Mouse (Mus musculus): ENCODE measurements around the gene Dab1. TPM values are rescaled to one million over a fixed set of nuclear protein-coding genes. Genes with fewer than 3 reads are reported as not detected.

Gene Dab1
- polyA plus RNA-seq, 1 experiment from 2014 or later, result 41.6 TPM

- 54% methylated on average over 10 of the region's 10 CpGs for WGBS
- Histone ChIP-seq H3K4me1 (replicated peaks) (no peaks in the 10 kb centered on the region), H3K4me2 (replicated peaks) (no peak overlapping the region), H3K27ac (no peak overlapping the region), H3K36me3 (no peaks in the 10 kb centered on the region), H3K9me3 (no peaks in the 10 kb centered on the region), H3K9ac (no peak overlapping the region), H3K4me3 (replicated peaks) (no peak overlapping the region), H3K27me3 (replicated peaks) (no peaks in the 10 kb centered on the region)
- no peak for ATAC-seq
Observed at GRCm38 (mm10) chr4:104071296-104071695, 452.1 kb downstream of the Dab1 start.

- 79% methylated on average over 7 of the region's 7 CpGs for WGBS
Observed at GRCm38 (mm10) chr4:104073920-104074459, 454.8 kb downstream of the Dab1 start.

GRCm38 (mm10) chr4:104077771-104078170 is 458.6 kb downstream of the Dab1 start:
- WGBS, result 86% methylated on average over 1 of the region's 1 CpGs
- no peaks in the 10 kb centered on the region for H3K9me3 ChIP-seq
- ATAC-seq, result no peak
- no peak overlapping the region for H3K27ac ChIP-seq
- H3K4me1 ChIP-seq (replicated peaks), result no peaks in the 10 kb centered on the region
- no peaks in the 10 kb centered on the region for H3K27me3 ChIP-seq (replicated peaks)
- no peak overlapping the region for H3K4me2 ChIP-seq (replicated peaks)
- no peak overlapping the region for H3K4me3 ChIP-seq (replicated peaks)
- no peaks in the 10 kb centered on the region for H3K36me3 ChIP-seq
- H3K9ac ChIP-seq, result no peak overlapping the region

More at GRCm38 (mm10) chr4:104073920-104074459, 454.8 kb downstream of the Dab1 start:
- no peak overlapping the region for H3K4me2 ChIP-seq (replicated peaks)
- H3K27ac ChIP-seq, result no peak overlapping the region
- H3K36me3 ChIP-seq, result no peaks in the 10 kb centered on the region
- no peak for ATAC-seq
- H3K4me3 ChIP-seq (replicated peaks), result no peak overlapping the region
- no peaks in the 10 kb centered on the region for H3K27me3 ChIP-seq (replicated peaks)
- H3K9ac ChIP-seq, result no peak overlapping the region
- no peaks in the 10 kb centered on the region for H3K9me3 ChIP-seq
- no peaks in the 10 kb centered on the region for H3K4me1 ChIP-seq (replicated peaks)

- no peak overlapping the region for H3K4me3 ChIP-seq (replicated peaks)
- WGBS, result 23% methylated on average over 6 of the region's 6 CpGs
- no peak for ATAC-seq
- no peak overlapping the region for H3K9ac ChIP-seq
- H3K27me3 ChIP-seq (replicated peaks), result no peaks in the 10 kb centered on the region
- H3K36me3 ChIP-seq, result no peaks in the 10 kb centered on the region
- no peak overlapping the region for H3K27ac ChIP-seq
- no peak overlapping the region for H3K4me2 ChIP-seq (replicated peaks)
- H3K9me3 ChIP-seq, result no peaks in the 10 kb centered on the region
- H3K4me1 ChIP-seq (replicated peaks), result no peaks in the 10 kb centered on the region
Observed at GRCm38 (mm10) chr4:104106299-104106698, 487.1 kb downstream of the Dab1 start.

- Histone ChIP-seq H3K4me3 (replicated peaks) (no peak overlapping the region), H3K9me3 (no peaks in the 10 kb centered on the region), H3K36me3 (no peaks in the 10 kb centered on the region), H3K27me3 (replicated peaks) (no peaks in the 10 kb centered on the region), H3K4me2 (replicated peaks) (no peak overlapping the region), H3K4me1 (replicated peaks) (no peaks in the 10 kb centered on the region), H3K9ac (no peak overlapping the region), H3K27ac (no peak overlapping the region)
- ATAC-seq, result no peak
Observed at GRCm38 (mm10) chr4:104111614-104112013, 492.5 kb downstream of the Dab1 start.

GRCm38 (mm10) chr4:104113209-104114005 is 494.2 kb downstream of the Dab1 start:
- no peaks in the 10 kb centered on the region for H3K36me3 ChIP-seq

GRCm38 (mm10) chr4:104114006-104114361 is 494.8 kb downstream of the Dab1 start:
- Histone ChIP-seq H3K4me3 (replicated peaks) (no peak overlapping the region), H3K4me1 (replicated peaks) (no peaks in the 10 kb centered on the region), H3K27me3 (replicated peaks) (no peaks in the 10 kb centered on the region), H3K9me3 (no peaks in the 10 kb centered on the region), H3K36me3 (no peaks in the 10 kb centered on the region), H3K4me2 (replicated peaks) (no peak overlapping the region), H3K27ac (no peak overlapping the region), H3K9ac (no peak overlapping the region)
- WGBS, result 85% methylated on average over 6 of the region's 6 CpGs
- ATAC-seq, result no peak

More at GRCm38 (mm10) chr4:104113209-104114005, 494.2 kb downstream of the Dab1 start:
- Histone ChIP-seq H3K4me2 (replicated peaks) (no peak overlapping the region), H3K9ac (no peak overlapping the region), H3K9me3 (no peaks in the 10 kb centered on the region), H3K27me3 (replicated peaks) (no peaks in the 10 kb centered on the region), H3K4me1 (replicated peaks) (no peaks in the 10 kb centered on the region), H3K27ac (no peak overlapping the region), H3K4me3 (replicated peaks) (no peak overlapping the region)
- WGBS, result 84% methylated on average over 13 of the region's 13 CpGs
- ATAC-seq, result no peak

GRCm38 (mm10) chr4:104120108-104120507 is 500.9 kb downstream of the Dab1 start:
- Histone ChIP-seq H3K9ac (no peak overlapping the region), H3K36me3 (no peaks in the 10 kb centered on the region), H3K27me3 (replicated peaks) (no peaks in the 10 kb centered on the region), H3K9me3 (no peaks in the 10 kb centered on the region), H3K4me3 (replicated peaks) (no peak overlapping the region), H3K27ac (no peak overlapping the region), H3K4me2 (replicated peaks) (no peak overlapping the region), H3K4me1 (replicated peaks) (no peaks in the 10 kb centered on the region)
- WGBS, result 82% methylated on average over 4 of the region's 4 CpGs
- ATAC-seq, result no peak

- H3K36me3 ChIP-seq, result no peaks in the 10 kb centered on the region
- no peak overlapping the region for H3K9ac ChIP-seq
- no peak for ATAC-seq
- no peak overlapping the region for H3K4me3 ChIP-seq (replicated peaks)
- 68% methylated on average over 5 of the region's 5 CpGs for WGBS
- no peaks in the 10 kb centered on the region for H3K27me3 ChIP-seq (replicated peaks)
- no peak overlapping the region for H3K4me2 ChIP-seq (replicated peaks)
- H3K27ac ChIP-seq, result no peak overlapping the region
- H3K4me1 ChIP-seq (replicated peaks), result no peaks in the 10 kb centered on the region
- no peaks in the 10 kb centered on the region for H3K9me3 ChIP-seq
Observed at GRCm38 (mm10) chr4:104121959-104122358, 502.8 kb downstream of the Dab1 start.

- H3K36me3 ChIP-seq, result no peaks in the 10 kb centered on the region
- H3K27ac ChIP-seq, result no peak overlapping the region
- WGBS, result 52% methylated on average over 1 of the region's 1 CpGs
- H3K9me3 ChIP-seq, result no peaks in the 10 kb centered on the region
- no peak overlapping the region for H3K4me2 ChIP-seq (replicated peaks)
- H3K4me3 ChIP-seq (replicated peaks), result no peak overlapping the region
- H3K27me3 ChIP-seq (replicated peaks), result no peaks in the 10 kb centered on the region
- no peaks in the 10 kb centered on the region for H3K4me1 ChIP-seq (replicated peaks)
- H3K9ac ChIP-seq, result no peak overlapping the region
- no peak for ATAC-seq
Observed at GRCm38 (mm10) chr4:104122364-104122763, 503.2 kb downstream of the Dab1 start.

GRCm38 (mm10) chr4:104153637-104154036 is 534.5 kb downstream of the Dab1 start:
- Histone ChIP-seq H3K27ac (no peak overlapping the region), H3K4me1 (replicated peaks) (no peaks in the 10 kb centered on the region), H3K4me2 (replicated peaks) (no peak overlapping the region), H3K36me3 (no peaks in the 10 kb centered on the region), H3K9ac (no peak overlapping the region), H3K27me3 (replicated peaks) (no peaks in the 10 kb centered on the region), H3K9me3 (no peaks in the 10 kb centered on the region), H3K4me3 (replicated peaks) (no peak overlapping the region)
- ATAC-seq, result no peak

- ATAC-seq, result no peak
- WGBS, result 93% methylated on average over 3 of the region's 3 CpGs
- Histone ChIP-seq H3K27me3 (replicated peaks) (no peaks in the 10 kb centered on the region), H3K27ac (no peak overlapping the region), H3K36me3 (no peaks in the 10 kb centered on the region), H3K9me3 (no peaks in the 10 kb centered on the region), H3K4me2 (replicated peaks) (no peak overlapping the region), H3K4me1 (replicated peaks) (no peaks in the 10 kb centered on the region), H3K4me3 (replicated peaks) (no peak overlapping the region), H3K9ac (no peak overlapping the region)
Observed at GRCm38 (mm10) chr4:104178067-104178466, 558.9 kb downstream of the Dab1 start.

- no peaks in the 10 kb centered on the region for H3K36me3 ChIP-seq
- no peak overlapping the region for H3K4me3 ChIP-seq (replicated peaks)
- 87% methylated on average over 4 of the region's 4 CpGs for WGBS
- H3K9me3 ChIP-seq, result no peaks in the 10 kb centered on the region
- H3K4me2 ChIP-seq (replicated peaks), result no peak overlapping the region
- H3K27me3 ChIP-seq (replicated peaks), result no peaks in the 10 kb centered on the region
- no peak for ATAC-seq
- H3K9ac ChIP-seq, result no peak overlapping the region
- no peaks in the 10 kb centered on the region for H3K4me1 ChIP-seq (replicated peaks)
- H3K27ac ChIP-seq, result no peak overlapping the region
Observed at GRCm38 (mm10) chr4:104186311-104186710, 567.2 kb downstream of the Dab1 start.

Data from intestine, embryonic 15.5 days (tissue).